Mouse (Mus musculus): ENCODE data around the gene Bmpr2. TPM values are rescaled to one million over a fixed set of nuclear protein-coding genes. Genes with fewer than 3 reads are reported as not detected.

Bmpr2 gene
- 0.87 and 0.88 TPM in 2 replicates for polyA plus RNA-seq (2015; fragmentation: Nextera tagmentation; extraction: Ambion mirVana)

- Histone ChIP-seq H3K4me3 (ENCODE audit: low read depth, low read length) (peak within 1 kb of the TSS; percentile 81), H3K9me3 (replicated peaks; ENCODE audit: control insufficient read depth, low read length) (no peaks in the 10 kb centered on the region), H3K36me3 (ENCODE audit: control insufficient read depth, insufficient read depth) (no peaks in the 10 kb centered on the region), H3K4me2 (ENCODE audit: low read depth, low read length) (peak within 1 kb of the TSS; percentile 98), H3K9ac (ENCODE audit: low read depth, low read length) (peak within 1 kb of the TSS; percentile 80), H3K4me1 (ENCODE audit: control insufficient read depth, low read depth, low read length) (peaks cover 15% of the 10 kb centered on the region), H3K27ac (ENCODE audit: low read length) (peak within 1 kb of the TSS; percentile 88), H3K27me3 (ENCODE audit: control insufficient read depth, insufficient read depth, low read depth, low read length) (peaks cover 4% of the 10 kb centered on the region)
- under 1% methylated on average over 55 of the region's 75 CpGs for whole genome bisulfite sequencing (ENCODE audit: insufficient replicate concordance)
- peak; percentile 89 for ATAC-seq (ENCODE audit: low read depth)
These were observed at the start of gene Bmpr2 for GRCm38 (mm10) chr1:59763164-59763768. TSS of gene Bmpr2 (plus strand) at chr1:59763400.

- no peak overlapping the region for H3K9ac ChIP-seq (ENCODE audit: low read depth, low read length)
- no peak overlapping the region for H3K4me2 ChIP-seq (ENCODE audit: low read depth, low read length)
- H3K36me3 ChIP-seq (ENCODE audit: control insufficient read depth, insufficient read depth) = peaks cover 10% of the 10 kb centered on the region
- no peak overlapping the region for H3K27ac ChIP-seq (ENCODE audit: low read length)
- no peaks in the 10 kb centered on the region for H3K4me1 ChIP-seq (ENCODE audit: control insufficient read depth, low read depth, low read length)
- no peaks in the 10 kb centered on the region for H3K27me3 ChIP-seq (ENCODE audit: control insufficient read depth, insufficient read depth, low read depth, low read length)
- WGBS (ENCODE audit: insufficient replicate concordance) = 24% methylated on average over 4 of the region's 4 CpGs
- ATAC-seq (ENCODE audit: low read depth) = no peak
- H3K4me3 ChIP-seq (ENCODE audit: low read depth, low read length) = no peak overlapping the region
- no peaks in the 10 kb centered on the region for H3K9me3 ChIP-seq (replicated peaks; ENCODE audit: control insufficient read depth, low read length)
These were observed 43.3 kb upstream of the Bmpr2 start for GRCm38 (mm10) chr1:59719900-59720299.

- H3K27me3 ChIP-seq (ENCODE audit: control insufficient read depth, insufficient read depth, low read depth, low read length) = no peaks in the 10 kb centered on the region
- H3K4me1 ChIP-seq (ENCODE audit: control insufficient read depth, low read depth, low read length) = no peaks in the 10 kb centered on the region
- H3K9ac ChIP-seq (ENCODE audit: low read depth, low read length) = no peak overlapping the region
- H3K27ac ChIP-seq (ENCODE audit: low read length) = no peak overlapping the region
- H3K9me3 ChIP-seq (replicated peaks; ENCODE audit: control insufficient read depth, low read length) = no peaks in the 10 kb centered on the region
- no peaks in the 10 kb centered on the region for H3K36me3 ChIP-seq (ENCODE audit: control insufficient read depth, insufficient read depth)
- WGBS (ENCODE audit: insufficient replicate concordance) = 25% methylated on average over 4 of the region's 4 CpGs
- no peak overlapping the region for H3K4me3 ChIP-seq (ENCODE audit: low read depth, low read length)
- no peak overlapping the region for H3K4me2 ChIP-seq (ENCODE audit: low read depth, low read length)
- no peak for ATAC-seq (ENCODE audit: low read depth)
These were observed 37.5 kb upstream of the Bmpr2 start for GRCm38 (mm10) chr1:59725661-59726060.

GRCm38 (mm10) chr1:59730106-59730505 is 33.1 kb upstream of the Bmpr2 start:
- no peaks in the 10 kb centered on the region for H3K9me3 ChIP-seq (replicated peaks; ENCODE audit: control insufficient read depth, low read length)
- H3K4me1 ChIP-seq (ENCODE audit: control insufficient read depth, low read depth, low read length) = no peaks in the 10 kb centered on the region
- H3K4me3 ChIP-seq (ENCODE audit: low read depth, low read length) = no peak overlapping the region
- no peak overlapping the region for H3K9ac ChIP-seq (ENCODE audit: low read depth, low read length)
- no peak overlapping the region for H3K4me2 ChIP-seq (ENCODE audit: low read depth, low read length)
- no peak overlapping the region for H3K27ac ChIP-seq (ENCODE audit: low read length)
- no peaks in the 10 kb centered on the region for H3K27me3 ChIP-seq (ENCODE audit: control insufficient read depth, insufficient read depth, low read depth, low read length)
- H3K36me3 ChIP-seq (ENCODE audit: control insufficient read depth, insufficient read depth) = no peaks in the 10 kb centered on the region
- no peak for ATAC-seq (ENCODE audit: low read depth)
- WGBS (ENCODE audit: insufficient replicate concordance) = 74% methylated on average over 8 of the region's 8 CpGs

- Histone ChIP-seq H3K4me3 (ENCODE audit: low read depth, low read length) (no peak overlapping the region), H3K9ac (ENCODE audit: low read depth, low read length) (no peak overlapping the region), H3K9me3 (replicated peaks; ENCODE audit: control insufficient read depth, low read length) (no peaks in the 10 kb centered on the region), H3K4me2 (ENCODE audit: low read depth, low read length) (no peak overlapping the region), H3K4me1 (ENCODE audit: control insufficient read depth, low read depth, low read length) (no peaks in the 10 kb centered on the region), H3K27ac (ENCODE audit: low read length) (no peak overlapping the region), H3K27me3 (ENCODE audit: control insufficient read depth, insufficient read depth, low read depth, low read length) (no peaks in the 10 kb centered on the region), H3K36me3 (ENCODE audit: control insufficient read depth, insufficient read depth) (no peaks in the 10 kb centered on the region)
- ATAC-seq (ENCODE audit: low read depth) = no peak
- 86% methylated on average over 4 of the region's 4 CpGs for WGBS (ENCODE audit: insufficient replicate concordance)
These were observed 32.5 kb upstream of the Bmpr2 start for GRCm38 (mm10) chr1:59730737-59731136.

GRCm38 (mm10) chr1:59734076-59734475 is 29.1 kb upstream of the Bmpr2 start:
- Histone ChIP-seq H3K9me3 (replicated peaks; ENCODE audit: control insufficient read depth, low read length) (no peaks in the 10 kb centered on the region), H3K9ac (ENCODE audit: low read depth, low read length) (no peak overlapping the region), H3K4me2 (ENCODE audit: low read depth, low read length) (no peak overlapping the region), H3K36me3 (ENCODE audit: control insufficient read depth, insufficient read depth) (no peaks in the 10 kb centered on the region), H3K4me3 (ENCODE audit: low read depth, low read length) (no peak overlapping the region), H3K27ac (ENCODE audit: low read length) (no peak overlapping the region), H3K27me3 (ENCODE audit: control insufficient read depth, insufficient read depth, low read depth, low read length) (no peaks in the 10 kb centered on the region), H3K4me1 (ENCODE audit: control insufficient read depth, low read depth, low read length) (peaks cover 1% of the 10 kb centered on the region)
- 59% methylated on average over 6 of the region's 6 CpGs for WGBS (ENCODE audit: insufficient replicate concordance)
- no peak for ATAC-seq (ENCODE audit: low read depth)

GRCm38 (mm10) chr1:59738768-59739414 is 24.3 kb upstream of the Bmpr2 start:
- H3K27ac ChIP-seq (ENCODE audit: low read length) = no peak overlapping the region
- 46% methylated on average over 6 of the region's 6 CpGs for WGBS (ENCODE audit: insufficient replicate concordance)
- peaks cover 9% of the 10 kb centered on the region for H3K4me1 ChIP-seq (ENCODE audit: control insufficient read depth, low read depth, low read length)
- H3K9me3 ChIP-seq (replicated peaks; ENCODE audit: control insufficient read depth, low read length) = no peaks in the 10 kb centered on the region
- H3K36me3 ChIP-seq (ENCODE audit: control insufficient read depth, insufficient read depth) = no peaks in the 10 kb centered on the region
- no peak overlapping the region for H3K4me3 ChIP-seq (ENCODE audit: low read depth, low read length)
- no peak overlapping the region for H3K4me2 ChIP-seq (ENCODE audit: low read depth, low read length)
- no peak overlapping the region for H3K9ac ChIP-seq (ENCODE audit: low read depth, low read length)
- no peak for ATAC-seq (ENCODE audit: low read depth)
- no peaks in the 10 kb centered on the region for H3K27me3 ChIP-seq (ENCODE audit: control insufficient read depth, insufficient read depth, low read depth, low read length)

GRCm38 (mm10) chr1:59739577-59740354 is 23.4 kb upstream of the Bmpr2 start:
- H3K4me2 ChIP-seq (ENCODE audit: low read depth, low read length) = peak overlapping the region; percentile 5; the same call in 1 of the 2 replicates
- no peaks in the 10 kb centered on the region for H3K36me3 ChIP-seq (ENCODE audit: control insufficient read depth, insufficient read depth)
- 0 out of 2 replicates have a peak overlapping the region, but pooled peaks have one; percentile 50 for H3K27ac ChIP-seq (ENCODE audit: low read length)
- H3K9me3 ChIP-seq (replicated peaks; ENCODE audit: control insufficient read depth, low read length) = no peaks in the 10 kb centered on the region
- peaks cover 9% of the 10 kb centered on the region for H3K4me1 ChIP-seq (ENCODE audit: control insufficient read depth, low read depth, low read length)
- no peak overlapping the region for H3K9ac ChIP-seq (ENCODE audit: low read depth, low read length)
- 37% methylated on average over 17 of the region's 17 CpGs for WGBS (ENCODE audit: insufficient replicate concordance)
- H3K27me3 ChIP-seq (ENCODE audit: control insufficient read depth, insufficient read depth, low read depth, low read length) = no peaks in the 10 kb centered on the region
- peak; percentile 55; the same call in 1 of the 2 replicates for ATAC-seq (ENCODE audit: low read depth)
- no peak overlapping the region for H3K4me3 ChIP-seq (ENCODE audit: low read depth, low read length)

- WGBS (ENCODE audit: insufficient replicate concordance) = 44% methylated on average over 2 of the region's 2 CpGs
- ATAC-seq (ENCODE audit: low read depth) = no peak
- Histone ChIP-seq H3K4me2 (ENCODE audit: low read depth, low read length) (no peak overlapping the region), H3K9me3 (replicated peaks; ENCODE audit: control insufficient read depth, low read length) (no peaks in the 10 kb centered on the region), H3K27ac (ENCODE audit: low read length) (no peak overlapping the region), H3K27me3 (ENCODE audit: control insufficient read depth, insufficient read depth, low read depth, low read length) (no peaks in the 10 kb centered on the region), H3K36me3 (ENCODE audit: control insufficient read depth, insufficient read depth) (no peaks in the 10 kb centered on the region), H3K9ac (ENCODE audit: low read depth, low read length) (no peak overlapping the region), H3K4me1 (ENCODE audit: control insufficient read depth, low read depth, low read length) (no peaks in the 10 kb centered on the region), H3K4me3 (ENCODE audit: low read depth, low read length) (no peak overlapping the region)
These were observed 14.2 kb upstream of the Bmpr2 start for GRCm38 (mm10) chr1:59749047-59749446.

Measured in liver, embryonic 16.5 days (tissue).